Mouse (Mus musculus): ENCODE results near the gene Elk4. TPM values are rescaled to one million over a fixed set of nuclear protein-coding genes. Genes with fewer than 3 reads are reported as not detected.

The Elk4 gene
- polyA plus RNA-seq, 1 experiment from 2014 or later: 11.0 TPM

DNA sequence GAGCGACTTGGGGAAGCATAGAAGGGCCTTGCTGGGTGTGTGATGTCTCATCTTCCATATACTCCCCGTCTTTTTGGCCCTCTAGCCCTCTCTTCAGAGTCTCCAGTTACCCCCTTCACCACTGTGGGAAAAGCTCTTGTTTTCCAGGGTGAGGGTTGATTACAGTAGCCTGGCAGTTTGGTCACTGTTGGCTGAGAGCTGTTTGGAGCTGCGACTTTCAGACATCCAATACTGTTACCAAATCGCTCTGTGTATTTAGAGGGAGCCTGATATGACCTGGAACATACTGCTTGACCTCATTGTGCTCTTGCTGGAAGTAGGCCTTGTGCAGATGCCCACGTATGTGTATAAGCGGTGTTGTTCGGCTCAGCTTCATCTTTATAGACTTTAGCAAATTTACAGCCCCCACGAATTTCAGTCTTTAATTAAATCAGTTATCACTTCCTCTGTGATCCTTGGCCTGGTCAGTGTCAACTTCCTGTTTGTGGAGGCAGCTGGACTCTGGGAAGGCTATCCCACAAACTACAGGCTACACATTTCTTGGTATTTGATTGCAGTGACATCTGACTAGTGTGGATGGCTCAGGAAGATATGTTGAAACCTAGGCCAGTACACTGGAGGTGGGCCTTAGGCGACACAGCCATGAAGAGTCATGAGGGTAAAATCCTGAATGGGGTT is 17.2 kb upstream of the Elk4 start:
- no peaks in the 10 kb centered on the region for H3K9me3 ChIP-seq
- ATAC-seq (ENCODE audit: low FRiP score): no peak
- H3K4me1 ChIP-seq (replicated peaks): no peaks in the 10 kb centered on the region
- no peak overlapping the region for H3K9ac ChIP-seq
- no peak overlapping the region for H3K4me2 ChIP-seq
- H3K27me3 ChIP-seq: no peaks in the 10 kb centered on the region
- H3K27ac ChIP-seq: no peak overlapping the region
- H3K4me3 ChIP-seq: no peak overlapping the region
- WGBS: 95% methylated on average over 9 of the region's 9 CpGs
- H3K36me3 ChIP-seq: no peaks in the 10 kb centered on the region

DNA sequence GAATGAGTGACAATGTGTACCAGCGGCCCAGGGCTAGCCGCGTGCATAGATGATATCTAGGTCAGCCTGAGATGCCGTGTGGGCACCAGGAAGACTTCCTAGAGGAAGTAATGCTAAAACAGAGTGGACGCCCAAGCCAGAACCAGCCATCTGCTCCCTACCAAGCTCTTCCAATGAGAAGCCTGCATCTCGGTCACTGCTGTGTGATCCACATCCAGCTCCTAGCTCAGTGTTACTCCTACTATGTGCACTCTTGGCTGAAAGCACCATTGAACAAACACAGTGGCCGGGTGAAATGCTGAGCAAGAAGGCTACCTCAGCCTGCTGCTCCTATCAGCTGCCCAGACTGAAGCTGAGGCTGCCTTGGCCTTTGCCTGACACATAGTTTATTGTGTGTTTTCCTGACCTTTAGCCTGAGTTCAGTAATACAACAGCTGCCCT is 14.8 kb upstream of the Elk4 start:
- ATAC-seq (ENCODE audit: low FRiP score): no peak
- Histone ChIP-seq H3K4me3 (no peak overlapping the region), H3K4me2 (no peak overlapping the region), H3K4me1 (replicated peaks) (no peaks in the 10 kb centered on the region), H3K27ac (no peak overlapping the region), H3K9me3 (no peaks in the 10 kb centered on the region), H3K9ac (no peak overlapping the region), H3K27me3 (no peaks in the 10 kb centered on the region), H3K36me3 (no peaks in the 10 kb centered on the region)
- WGBS: 87% methylated on average over 7 of the region's 7 CpGs

DNA sequence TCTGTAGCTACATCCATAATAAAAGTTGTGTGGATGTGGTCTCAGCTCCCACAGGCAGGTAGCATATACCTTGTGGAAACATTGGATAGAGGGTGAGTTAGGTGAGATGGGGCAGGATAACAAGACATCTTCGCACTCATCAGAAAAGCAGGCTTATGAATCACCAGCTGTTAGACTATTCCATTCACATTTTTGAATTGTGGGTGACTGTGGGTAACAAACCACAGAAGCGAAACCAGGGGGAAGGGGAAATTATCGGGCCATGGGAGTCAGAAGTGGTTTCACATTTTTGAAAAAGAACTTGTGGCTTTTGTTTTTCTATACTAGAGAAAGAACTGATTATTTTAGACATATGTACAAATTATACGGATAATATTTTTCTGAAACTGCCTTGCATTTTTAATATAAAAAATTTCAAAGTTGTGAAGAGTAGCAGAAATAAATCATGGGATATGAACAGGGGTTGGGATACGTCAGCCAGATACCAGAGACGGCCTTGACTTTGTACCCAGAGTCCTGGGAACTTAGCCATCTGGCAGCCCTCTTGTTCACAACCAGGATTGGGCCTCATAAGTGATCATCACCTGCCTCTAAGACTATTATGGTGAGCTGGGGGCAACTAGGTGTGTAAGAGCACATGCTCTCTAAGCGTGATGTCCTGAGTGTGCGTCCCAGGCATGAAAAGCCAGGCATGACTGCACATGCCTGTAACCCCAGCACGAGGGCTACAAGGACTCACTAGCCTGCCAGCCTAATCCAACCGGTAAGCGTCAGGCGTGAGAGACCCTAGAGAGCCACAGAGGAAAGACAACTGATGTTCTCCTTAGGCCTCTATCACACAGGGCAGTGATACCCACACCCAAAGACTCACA is 14.0 kb upstream of the Elk4 start:
- WGBS: 86% methylated on average over 12 of the region's 12 CpGs
- no peaks in the 10 kb centered on the region for H3K9me3 ChIP-seq

DNA sequence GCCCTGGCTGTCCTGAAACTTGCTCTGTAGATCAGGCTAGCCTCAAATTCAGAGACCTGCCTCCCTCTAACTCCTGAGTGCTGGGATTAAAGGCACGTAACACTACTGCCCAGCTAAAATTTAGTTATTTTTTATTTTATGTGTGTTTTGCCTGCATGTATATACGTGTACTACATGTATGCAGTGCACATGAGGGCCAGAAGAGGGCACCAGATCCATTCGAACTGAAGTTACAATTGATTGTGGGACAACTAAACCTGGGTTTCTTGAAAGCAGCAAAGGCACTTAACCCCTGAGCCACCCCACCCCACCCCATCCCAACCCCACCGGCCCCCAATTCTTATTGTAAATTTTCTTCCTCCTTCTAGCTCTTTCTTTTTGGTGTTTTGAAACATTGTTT is 12.3 kb upstream of the Elk4 start:
- no peaks in the 10 kb centered on the region for H3K4me1 ChIP-seq (replicated peaks)
- no peak for ATAC-seq (ENCODE audit: low FRiP score)
- no peak overlapping the region for H3K4me3 ChIP-seq
- H3K9me3 ChIP-seq: no peaks in the 10 kb centered on the region
- H3K9ac ChIP-seq: no peak overlapping the region
- no peaks in the 10 kb centered on the region for H3K27me3 ChIP-seq
- no peaks in the 10 kb centered on the region for H3K36me3 ChIP-seq
- no peak overlapping the region for H3K4me2 ChIP-seq
- H3K27ac ChIP-seq: no peak overlapping the region
- 38% methylated on average over 4 of the region's 4 CpGs for WGBS

More for the DNA sequence above, 14.0 kb upstream of the Elk4 start:
- no peaks in the 10 kb centered on the region for H3K27me3 ChIP-seq
- H3K4me2 ChIP-seq: no peak overlapping the region
- H3K9ac ChIP-seq: no peak overlapping the region
- H3K4me3 ChIP-seq: no peak overlapping the region
- no peaks in the 10 kb centered on the region for H3K36me3 ChIP-seq
- H3K4me1 ChIP-seq (replicated peaks): no peaks in the 10 kb centered on the region
- no peak overlapping the region for H3K27ac ChIP-seq
- ATAC-seq (ENCODE audit: low FRiP score): no peak

DNA sequence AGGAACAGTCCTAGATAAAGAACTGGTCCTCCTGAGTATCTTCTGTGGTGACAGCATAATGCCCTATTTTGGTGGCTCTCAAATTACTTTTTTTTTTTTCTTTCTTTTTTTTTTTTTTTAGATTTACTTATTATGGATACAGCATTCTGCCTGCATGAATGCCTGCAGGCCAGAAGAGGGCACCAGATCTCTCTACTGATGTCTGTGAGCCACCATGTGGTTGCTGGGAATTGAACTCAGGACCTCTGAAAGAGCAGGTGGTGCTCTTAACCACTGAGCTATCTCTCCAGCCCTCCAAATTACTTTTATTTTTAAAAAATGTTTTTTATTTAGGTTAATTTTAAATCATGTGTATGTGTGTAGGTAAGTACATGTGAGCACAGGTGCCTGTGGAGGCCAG is 6.9 kb upstream of the Elk4 start:
- ATAC-seq (ENCODE audit: low FRiP score): no peak
- Histone ChIP-seq H3K9me3 (no peaks in the 10 kb centered on the region), H3K4me2 (no peak overlapping the region), H3K4me3 (no peak overlapping the region), H3K27me3 (no peaks in the 10 kb centered on the region), H3K27ac (no peak overlapping the region), H3K36me3 (no peaks in the 10 kb centered on the region), H3K9ac (no peak overlapping the region), H3K4me1 (replicated peaks) (no peaks in the 10 kb centered on the region)

DNA sequence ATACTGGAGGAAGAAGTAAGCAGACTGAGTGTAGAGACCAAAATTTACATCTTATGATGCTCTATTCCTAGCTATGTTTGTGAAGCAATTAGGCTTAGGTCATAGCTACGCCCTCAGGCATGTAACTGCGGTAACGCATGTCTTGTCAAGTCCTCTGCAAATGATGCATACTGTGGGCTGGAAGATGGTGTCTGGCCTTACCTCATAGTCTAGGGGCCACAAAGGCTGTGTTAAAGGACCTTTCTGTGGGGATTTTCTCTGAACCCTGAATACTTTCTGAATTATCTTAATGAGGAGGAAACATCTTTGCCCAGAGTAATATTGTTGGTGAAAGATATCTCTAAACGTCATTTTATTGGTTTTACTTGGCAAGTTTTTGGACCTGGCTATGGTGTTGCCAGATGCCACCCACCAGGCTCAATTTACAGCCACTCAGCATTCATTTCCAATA is 5.5 kb upstream of the Elk4 start:
- H3K36me3 ChIP-seq: no peaks in the 10 kb centered on the region
- ATAC-seq (ENCODE audit: low FRiP score): no peak
- H3K4me2 ChIP-seq: no peak overlapping the region
- no peaks in the 10 kb centered on the region for H3K27me3 ChIP-seq
- H3K27ac ChIP-seq: no peak overlapping the region
- peaks cover 5% of the 10 kb centered on the region; the same call in 1 of the 2 replicates for H3K4me1 ChIP-seq (replicated peaks)
- no peaks in the 10 kb centered on the region for H3K9me3 ChIP-seq
- no peak overlapping the region for H3K9ac ChIP-seq
- H3K4me3 ChIP-seq: no peak overlapping the region
- WGBS: 86% methylated on average over 4 of the region's 4 CpGs

DNA sequence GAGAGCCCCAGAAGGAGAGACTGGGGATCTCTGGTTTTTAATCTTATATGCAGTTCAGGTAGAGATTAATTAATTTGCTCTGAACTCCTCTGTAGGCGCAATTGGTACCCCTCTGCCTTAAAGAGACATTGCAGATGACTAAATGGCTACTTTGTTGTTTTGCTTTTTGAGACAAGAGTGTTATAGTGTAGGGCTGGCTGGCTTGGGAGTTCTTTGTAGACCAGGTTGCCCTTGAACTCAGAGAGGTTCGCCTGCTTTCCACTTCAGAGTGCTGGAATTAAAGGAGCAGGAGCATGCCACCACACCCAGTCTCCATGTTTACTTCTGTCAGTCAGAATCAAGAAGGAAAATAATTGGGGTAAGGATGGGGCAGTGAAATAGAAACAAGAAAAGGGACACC is 4.3 kb upstream of the Elk4 start:
- no peak overlapping the region for H3K4me2 ChIP-seq
- H3K9me3 ChIP-seq: no peaks in the 10 kb centered on the region
- no peaks in the 10 kb centered on the region for H3K36me3 ChIP-seq
- no peak overlapping the region for H3K27ac ChIP-seq
- H3K9ac ChIP-seq: no peak overlapping the region
- H3K4me3 ChIP-seq: no peak overlapping the region
- no peaks in the 10 kb centered on the region for H3K27me3 ChIP-seq
- WGBS: 79% methylated on average over 2 of the region's 2 CpGs
- ATAC-seq (ENCODE audit: low FRiP score): no peak
- H3K4me1 ChIP-seq (replicated peaks): peaks cover 5% of the 10 kb centered on the region; the same call in 1 of the 2 replicates

DNA sequence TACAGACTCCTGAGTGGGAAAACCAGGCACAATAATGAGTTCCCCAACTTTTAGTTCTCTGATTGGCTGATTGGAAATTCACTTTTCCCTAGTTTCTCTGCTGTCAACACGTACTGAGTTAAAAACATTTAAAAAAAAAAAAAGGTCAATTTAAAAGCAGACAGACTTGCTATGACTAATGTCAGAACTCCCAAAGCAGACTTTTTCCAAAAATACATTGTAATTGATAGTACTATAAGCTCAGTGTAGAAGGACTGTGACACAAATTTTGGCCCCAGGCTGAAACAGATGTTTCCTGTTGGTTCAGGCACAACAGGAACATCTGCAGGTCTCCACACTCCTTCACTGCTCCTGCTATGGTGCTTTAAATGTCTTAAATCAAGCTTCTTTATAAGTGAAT is 3.6 kb upstream of the Elk4 start:
- H3K9ac ChIP-seq: no peak overlapping the region
- no peaks in the 10 kb centered on the region for H3K27me3 ChIP-seq
- H3K27ac ChIP-seq: no peak overlapping the region
- peaks cover 10% of the 10 kb centered on the region for H3K4me1 ChIP-seq (replicated peaks)
- no peaks in the 10 kb centered on the region for H3K36me3 ChIP-seq
- ATAC-seq (ENCODE audit: low FRiP score): no peak
- WGBS: 67% methylated on average over 1 of the region's 1 CpGs
- no peaks in the 10 kb centered on the region for H3K9me3 ChIP-seq
- no peak overlapping the region for H3K4me2 ChIP-seq
- no peak overlapping the region for H3K4me3 ChIP-seq

DNA sequence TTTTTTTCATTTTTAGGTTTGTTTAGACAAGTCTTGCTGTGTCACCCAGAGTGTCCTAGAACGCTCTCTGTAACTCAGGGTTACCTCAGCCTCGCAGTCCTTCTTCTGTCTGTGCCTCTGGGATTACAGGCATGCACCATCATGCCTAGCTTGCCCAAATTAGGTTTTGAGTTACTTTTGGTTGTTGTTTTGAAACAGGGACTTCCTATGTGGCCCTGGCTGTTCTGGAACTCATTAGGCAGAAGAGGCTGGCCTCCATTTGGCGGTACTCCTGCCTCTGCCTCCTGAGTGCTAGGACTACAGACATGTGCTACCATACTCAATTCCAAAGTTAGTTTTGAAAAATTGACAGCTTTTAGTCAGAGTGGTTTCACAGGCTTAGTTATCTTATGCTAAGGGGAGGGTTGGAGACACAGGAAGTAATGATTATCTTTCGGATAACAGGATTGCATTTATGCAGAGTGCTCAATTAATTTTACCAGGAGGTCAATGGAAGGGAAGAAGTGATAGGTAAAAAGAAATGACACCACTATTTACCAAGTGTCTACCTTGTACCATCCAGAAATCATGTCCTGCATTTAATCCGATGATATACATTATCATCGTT is 2.7 kb upstream of the Elk4 start:
- Histone ChIP-seq H3K4me1 (replicated peaks) (peaks cover 18% of the 10 kb centered on the region), H3K4me2 (no peak overlapping the region), H3K9ac (no peak overlapping the region), H3K27me3 (no peaks in the 10 kb centered on the region), H3K36me3 (no peaks in the 10 kb centered on the region), H3K9me3 (no peaks in the 10 kb centered on the region), H3K27ac (no peak overlapping the region), H3K4me3 (no peak overlapping the region)
- 87% methylated on average over 6 of the region's 6 CpGs for WGBS
- no peak for ATAC-seq (ENCODE audit: low FRiP score)

DNA sequence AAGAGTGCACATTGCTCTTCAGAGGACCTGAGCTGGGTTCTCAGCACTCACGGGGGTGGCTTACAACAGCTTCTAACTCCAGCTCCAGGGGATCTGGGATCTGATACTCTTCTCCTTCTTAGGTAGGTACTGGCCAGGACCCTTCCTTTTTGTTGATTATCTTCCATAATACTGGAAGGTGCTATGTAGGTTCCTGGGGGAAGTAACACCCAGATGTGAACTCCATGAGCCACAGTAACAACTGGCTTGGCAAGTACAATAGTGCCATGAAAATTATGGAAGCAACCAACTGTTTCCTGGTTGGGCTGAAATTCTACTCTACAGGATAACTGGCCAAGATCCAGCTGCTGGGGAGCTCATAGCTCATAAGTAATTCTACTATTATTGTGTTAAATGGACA is 1.9 kb upstream of the Elk4 start:
- no peaks in the 10 kb centered on the region for H3K9me3 ChIP-seq
- H3K4me3 ChIP-seq: no peak overlapping the region
- H3K4me2 ChIP-seq: no peak overlapping the region
- WGBS: 90% methylated on average over 1 of the region's 1 CpGs
- ATAC-seq (ENCODE audit: low FRiP score): no peak
- H3K27ac ChIP-seq: no peak overlapping the region
- H3K9ac ChIP-seq: no peak overlapping the region
- H3K4me1 ChIP-seq (replicated peaks): peaks cover 22% of the 10 kb centered on the region
- H3K36me3 ChIP-seq: no peaks in the 10 kb centered on the region
- no peaks in the 10 kb centered on the region for H3K27me3 ChIP-seq

DNA sequence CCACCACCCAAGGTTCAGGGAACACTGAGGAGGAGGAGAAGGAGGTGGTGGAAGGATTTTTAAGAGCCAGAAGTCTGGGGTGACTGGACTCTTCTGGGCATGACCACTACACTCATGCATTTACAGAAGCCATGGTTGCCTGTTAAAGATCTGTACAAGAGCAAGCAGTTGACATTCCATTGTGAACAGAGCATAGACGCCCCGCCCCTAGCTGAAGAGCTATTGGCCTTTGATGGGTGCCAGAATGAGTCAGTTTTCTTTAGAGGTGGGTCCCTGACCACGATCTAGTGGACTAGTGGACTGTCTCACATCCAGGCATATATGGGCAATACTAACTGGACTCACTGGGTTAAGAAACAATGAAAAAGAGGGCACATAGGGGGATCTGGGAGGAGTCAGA is 1.4 kb upstream of the Elk4 start:
- 91% methylated on average over 3 of the region's 3 CpGs for WGBS
- H3K27me3 ChIP-seq: no peaks in the 10 kb centered on the region

DNA sequence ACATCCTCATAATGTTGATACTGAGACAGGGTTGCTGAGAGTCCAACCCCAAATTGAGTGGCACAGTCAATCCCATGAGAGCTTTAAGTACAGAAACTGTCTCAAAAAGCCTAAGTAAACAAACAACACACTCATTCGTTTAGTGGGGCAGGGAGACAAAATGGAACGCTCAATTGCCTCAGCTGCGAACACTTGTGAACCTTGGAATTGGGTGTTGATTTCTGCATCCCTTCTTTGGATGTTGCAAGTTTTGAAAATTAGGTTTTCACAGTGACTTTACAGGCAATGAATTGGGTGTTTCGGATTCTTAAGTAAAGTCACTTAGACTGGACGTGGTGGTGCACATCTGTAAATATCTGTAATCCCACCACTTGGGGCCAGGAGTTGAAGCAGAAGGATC is 686 bp upstream of the Elk4 start:
- peak overlapping the region; percentile 64 for H3K4me2 ChIP-seq
- no peaks in the 10 kb centered on the region for H3K36me3 ChIP-seq
- H3K9ac ChIP-seq: peak overlapping the region; percentile 92; the same call in 1 of the 2 replicates
- peak overlapping the region; percentile 79 for H3K4me3 ChIP-seq
- H3K9me3 ChIP-seq: no peaks in the 10 kb centered on the region
- H3K27ac ChIP-seq: peak overlapping the region; percentile 98
- H3K27me3 ChIP-seq: no peaks in the 10 kb centered on the region
- H3K4me1 ChIP-seq (replicated peaks): peaks cover 22% of the 10 kb centered on the region
- WGBS: 38% methylated on average over 5 of the region's 5 CpGs
- ATAC-seq (ENCODE audit: low FRiP score): no peak

More for the DNA sequence above, 1.4 kb upstream of the Elk4 start:
- H3K4me3 ChIP-seq: no peak overlapping the region
- H3K9me3 ChIP-seq: no peaks in the 10 kb centered on the region
- H3K9ac ChIP-seq: no peak overlapping the region
- no peak overlapping the region for H3K27ac ChIP-seq
- ATAC-seq (ENCODE audit: low FRiP score): no peak
- no peaks in the 10 kb centered on the region for H3K36me3 ChIP-seq
- H3K4me2 ChIP-seq: no peak overlapping the region
- H3K4me1 ChIP-seq (replicated peaks): peaks cover 22% of the 10 kb centered on the region

All from hindbrain, embryonic 13.5 days (tissue).